In the genomic region with DNA sequence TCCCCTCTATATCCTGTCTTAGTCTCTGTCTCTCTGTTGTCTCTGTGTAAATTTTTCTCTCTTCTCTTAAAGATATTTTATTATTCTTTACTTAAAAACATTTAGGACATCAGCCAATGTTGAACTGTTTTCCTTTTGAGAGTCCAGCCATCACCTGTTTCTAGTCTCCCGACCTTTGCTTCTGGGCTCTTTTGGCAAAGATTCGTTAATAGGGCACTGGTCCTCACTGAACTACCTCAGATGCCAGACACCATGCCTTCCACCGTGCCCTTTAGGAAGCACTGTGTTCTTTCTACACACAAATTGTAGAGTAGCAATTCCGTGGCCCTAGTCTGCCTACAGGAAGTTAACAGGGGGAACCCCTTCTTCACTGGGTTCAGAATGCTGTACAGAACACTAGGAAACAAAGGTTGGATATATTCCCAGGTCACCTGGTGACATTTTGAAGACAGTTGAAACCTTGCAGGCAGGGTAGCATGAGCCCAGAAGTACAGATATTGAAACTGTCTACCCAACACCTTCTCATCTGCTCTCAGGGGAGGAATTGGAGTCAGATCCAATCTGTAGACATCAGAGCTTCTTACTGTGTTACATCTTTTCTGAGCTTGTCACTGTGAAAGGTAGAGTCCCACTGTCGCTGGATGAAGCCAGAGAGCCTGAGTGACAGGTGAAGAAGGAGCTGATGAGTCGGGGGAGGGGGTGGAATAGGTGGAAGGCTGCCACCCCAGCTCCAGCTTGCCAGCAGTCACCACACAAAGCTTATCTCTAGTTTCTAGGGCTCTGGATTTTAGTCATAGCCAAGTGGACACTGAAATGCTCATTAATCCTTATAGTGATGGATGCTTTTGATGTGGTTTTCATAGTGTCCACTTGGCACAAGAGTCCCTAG, we compare ENCODE assay signal across 29 mouse cellular contexts.
DNase-seq lines count a peak whose midpoint lies in the region; ATAC-seq and TF ChIP-seq lines count a peak whose summit lies in the region.
"Had no signal": no experiment of that assay in that cellular context is flagged by ENCODE, and none has a peak within 500 bp of the region (broad histone marks: within the 10 kb centered on the region; RNA-seq: fewer than 3 reads in every experiment).

No protein-coding gene starts in this region.

- H3K27ac ChIP-seq in intestine, postnatal 0 days (ENCODE audit: low read depth, low read length): 0 out of 2 replicates have a peak overlapping the region, but pooled peaks have one; percentile 75
- H3K27ac ChIP-seq in intestine, embryonic 15.5 days: no peak overlapping the region
- H3K27ac ChIP-seq in spleen, adult 2 months (ENCODE audit: insufficient read depth, low read length): peak overlapping the region; percentile 37
- peak overlapping the region; percentile 9; the same call in 1 of the 2 replicates for H3K27ac ChIP-seq in small intestine, adult 2 months (ENCODE audit: insufficient read depth, low read depth, low read length)
- H3K27ac ChIP-seq in forebrain, embryonic 16.5 days (ENCODE audit: low read length): no peak overlapping the region
- no peak overlapping the region for H3K27ac ChIP-seq in embryonic facial prominence, embryonic 10.5 days (replicated peaks)
- H3K27ac ChIP-seq: hindbrain, embryonic 10.5 days; hindbrain, embryonic 15.5 days; kidney, embryonic 15.5 days; liver, embryonic 15.5 days; lung, embryonic 15.5 days; neural tube, embryonic 13.5 days had no signal

- no peak for DNase-seq in spleen, adult 2 months (ENCODE audit: low read depth in 1 of 2, low spot score in 2 of 2)
- DNase-seq in spleen, adult 18-20 months: no peak
- no peak for DNase-seq in embryonic facial prominence, embryonic 10.5 days (ENCODE audit: low spot score)
- DNase-seq: adrenal gland, postnatal 10 days; cerebellum, adult 11-12 months; cerebellum, postnatal 10 days; gastrocnemius, postnatal 25 days; heart, adult 18-20 months; layer of hippocampus, adult 9-11 months; liver; right cerebral cortex, postnatal 4 days; thymus, adult 2 months; thymus, postnatal 36 days had no signal

- no peak for TF ChIP-seq POLR2A in spleen, adult 2 months (IDR thresholded peaks at IDR 0.05; ENCODE audit: low read depth, low read length)
- no peak for TF ChIP-seq POLR2A in small intestine, adult 2 months (IDR thresholded peaks at IDR 0.05; ENCODE audit: low read depth, low read length)

- H3K4me1 ChIP-seq in intestine, postnatal 0 days (replicated peaks; ENCODE audit: control insufficient read depth, insufficient read depth, low read length): peaks cover 9% of the 10 kb centered on the region
- peaks cover 4% of the 10 kb centered on the region; the same call in 1 of the 2 replicates for H3K4me1 ChIP-seq in intestine, embryonic 15.5 days (replicated peaks)
- peaks cover 17% of the 10 kb centered on the region for H3K4me1 ChIP-seq in spleen, adult 2 months (ENCODE audit: control insufficient read depth, insufficient read depth, insufficient read length)
- H3K4me1 ChIP-seq in small intestine, adult 2 months (ENCODE audit: control insufficient read depth, insufficient read depth, insufficient read length, low read length): peaks cover 33% of the 10 kb centered on the region; the same call in 1 of the 2 replicates
- no peaks in the 10 kb centered on the region for H3K4me1 ChIP-seq in forebrain, embryonic 16.5 days (replicated peaks; ENCODE audit: control insufficient read depth, insufficient read depth, low read length)
- no peaks in the 10 kb centered on the region for H3K4me1 ChIP-seq in embryonic facial prominence, embryonic 10.5 days
- H3K4me1 ChIP-seq: hindbrain, embryonic 10.5 days; hindbrain, embryonic 15.5 days; liver, embryonic 15.5 days; neural tube, embryonic 13.5 days had no signal

- no peaks in the 10 kb centered on the region for H3K9me3 ChIP-seq in intestine, postnatal 0 days (ENCODE audit: control insufficient read depth)
- H3K9me3 ChIP-seq in intestine, embryonic 15.5 days: no peaks in the 10 kb centered on the region
- no peaks in the 10 kb centered on the region for H3K9me3 ChIP-seq in forebrain, embryonic 16.5 days (ENCODE audit: control insufficient read depth, low read length)
- no peaks in the 10 kb centered on the region for H3K9me3 ChIP-seq in embryonic facial prominence, embryonic 10.5 days
- H3K9me3 ChIP-seq: hindbrain, embryonic 10.5 days; hindbrain, embryonic 15.5 days; kidney, embryonic 15.5 days; liver, embryonic 15.5 days; lung, embryonic 15.5 days; neural tube, embryonic 13.5 days had no signal

- no peak overlapping the region for H3K9ac ChIP-seq in intestine, postnatal 0 days (ENCODE audit: low read depth, low read length)
- no peak overlapping the region for H3K9ac ChIP-seq in intestine, embryonic 15.5 days
- H3K9ac ChIP-seq in forebrain, embryonic 16.5 days (replicated peaks; ENCODE audit: low read depth, low read length): no peak overlapping the region
- H3K9ac ChIP-seq: hindbrain, embryonic 15.5 days; kidney, embryonic 15.5 days; liver, embryonic 15.5 days; lung, embryonic 15.5 days; neural tube, embryonic 13.5 days had no signal

- H3K4me3 ChIP-seq in intestine, postnatal 0 days (ENCODE audit: low read depth, low read length): no peak overlapping the region
- no peak overlapping the region for H3K4me3 ChIP-seq in intestine, embryonic 15.5 days (replicated peaks)
- no peak overlapping the region for H3K4me3 ChIP-seq in spleen, adult 2 months (ENCODE audit: extremely low read depth, insufficient read depth, insufficient read length)
- H3K4me3 ChIP-seq in small intestine, adult 2 months (ENCODE audit: low read depth, low read length): no peak overlapping the region
- H3K4me3 ChIP-seq in forebrain, embryonic 16.5 days (replicated peaks; ENCODE audit: low read length): no peak overlapping the region
- H3K4me3 ChIP-seq in embryonic facial prominence, embryonic 10.5 days: no peak overlapping the region
- H3K4me3 ChIP-seq: hindbrain, embryonic 10.5 days; hindbrain, embryonic 15.5 days; kidney, embryonic 15.5 days; liver, embryonic 15.5 days; lung, embryonic 15.5 days; neural tube, embryonic 13.5 days had no signal

- H3K4me2 ChIP-seq in intestine, postnatal 0 days (replicated peaks; ENCODE audit: low read depth): no peak overlapping the region
- no peak overlapping the region for H3K4me2 ChIP-seq in intestine, embryonic 15.5 days (replicated peaks)
- no peak overlapping the region for H3K4me2 ChIP-seq in forebrain, embryonic 16.5 days (ENCODE audit: low read length)
- H3K4me2 ChIP-seq: heart, embryonic 11.5 days; hindbrain, embryonic 15.5 days; kidney, embryonic 15.5 days; liver, embryonic 15.5 days; lung, embryonic 15.5 days; midbrain, embryonic 11.5 days; neural tube, embryonic 13.5 days had no signal

- H3K27me3 ChIP-seq in intestine, postnatal 0 days (replicated peaks; ENCODE audit: control insufficient read depth, insufficient read depth, low read length): no peaks in the 10 kb centered on the region
- H3K27me3 ChIP-seq in intestine, embryonic 15.5 days (replicated peaks): no peaks in the 10 kb centered on the region
- no peaks in the 10 kb centered on the region for H3K27me3 ChIP-seq in spleen, adult 2 months (ENCODE audit: control insufficient read depth, insufficient read depth, low read length)
- no peaks in the 10 kb centered on the region for H3K27me3 ChIP-seq in small intestine, adult 2 months (ENCODE audit: control insufficient read depth, insufficient read depth, low read length)
- H3K27me3 ChIP-seq in forebrain, embryonic 16.5 days (replicated peaks; ENCODE audit: control insufficient read depth, insufficient read depth, low read length): no peaks in the 10 kb centered on the region
- H3K27me3 ChIP-seq in embryonic facial prominence, embryonic 10.5 days (replicated peaks; ENCODE audit: low read depth, poor library complexity, severe bottlenecking): no peaks in the 10 kb centered on the region
- H3K27me3 ChIP-seq: hindbrain, embryonic 15.5 days; kidney, embryonic 15.5 days; liver, embryonic 15.5 days; lung, embryonic 15.5 days; neural tube, embryonic 13.5 days had no signal

- H3K36me3 ChIP-seq in intestine, postnatal 0 days (ENCODE audit: control insufficient read depth, insufficient read depth): no peaks in the 10 kb centered on the region
- no peaks in the 10 kb centered on the region for H3K36me3 ChIP-seq in intestine, embryonic 15.5 days
- no peaks in the 10 kb centered on the region for H3K36me3 ChIP-seq in spleen, adult 2 months (ENCODE audit: control insufficient read depth, insufficient read depth, low read length)
- no peaks in the 10 kb centered on the region for H3K36me3 ChIP-seq in small intestine, adult 2 months (ENCODE audit: control insufficient read depth, insufficient read depth, low read length)
- H3K36me3 ChIP-seq in forebrain, embryonic 16.5 days (ENCODE audit: control insufficient read depth, insufficient read depth): no peaks in the 10 kb centered on the region
- no peaks in the 10 kb centered on the region for H3K36me3 ChIP-seq in embryonic facial prominence, embryonic 10.5 days (replicated peaks)
- H3K36me3 ChIP-seq: G1E; hindbrain, embryonic 10.5 days; hindbrain, embryonic 15.5 days; kidney, embryonic 15.5 days; liver, embryonic 15.5 days; lung, embryonic 15.5 days; neural tube, embryonic 13.5 days had no signal

- WGBS in intestine, postnatal 0 days: 63% methylated on average over 6 of the region's 6 CpGs
- 70% methylated on average over 6 of the region's 6 CpGs for WGBS in intestine, embryonic 15.5 days
- 54% methylated on average over 6 of the region's 6 CpGs for WGBS in spleen, adult 2 months
- WGBS in small intestine, adult 2 months: 37% methylated on average over 6 of the region's 6 CpGs
- WGBS in forebrain, embryonic 16.5 days: 74% methylated on average over 6 of the region's 6 CpGs
- WGBS in embryonic facial prominence, embryonic 10.5 days: 74% methylated on average over 6 of the region's 6 CpGs

- TF ChIP-seq CTCF in intestine, postnatal 0 days (IDR thresholded peaks at IDR 0.05; ENCODE audit: low read depth): no peak
- no peak for TF ChIP-seq CTCF in spleen, adult 2 months (IDR thresholded peaks at IDR 0.05; ENCODE audit: extremely low read depth, insufficient read depth, insufficient read length, insufficient replicate concordance)
- TF ChIP-seq CTCF in small intestine, adult 2 months (IDR thresholded peaks at IDR 0.05; ENCODE audit: extremely low read depth, insufficient read length, insufficient replicate concordance, low read depth, low read length): no peak

- no peak for ATAC-seq in intestine, postnatal 0 days
- ATAC-seq in intestine, embryonic 15.5 days: no peak
- peak; percentile 14 for ATAC-seq in activated CD4-positive, CD25-positive, alpha-beta regulatory T cell, adult 4 months
- no peak for ATAC-seq in forebrain, embryonic 16.5 days
- ATAC-seq: forebrain, embryonic 14.5 days; intestine, embryonic 16.5 days had no signal

Comparison
In these comparisons a context has a peak if more than half of its experiments do, and no peak if none do; other contexts are left out.
1. H3K27ac ChIP-seq: peak in intestine, postnatal 0 days (single experiment), spleen, adult 2 months (single experiment) and small intestine, adult 2 months (single experiment); none in intestine, embryonic 15.5 days (single experiment), forebrain, embryonic 16.5 days (single experiment) and embryonic facial prominence, embryonic 10.5 days (single experiment).